Mouse (Mus musculus) macrophage (primary cell): Measurements from ENCODE around the gene Vipr2. TPM values are rescaled to one million over a fixed set of nuclear protein-coding genes. Genes with fewer than 3 reads are reported as not detected.

ENCODE experiments used
- H3K27ac ChIP-seq: fragments of 350-480 bp; formaldehyde crosslinking; 2 replicates; pipeline ENCODE4 v1.9.0; 2021
- H3K36me3 ChIP-seq: fragments of 350-480 bp; formaldehyde crosslinking; 2 replicates; pipeline ENCODE4 v1.9.0; 2021; ENCODE audit errors: inconsistent target
- H3K4me3 ChIP-seq: fragments of 350-480 bp; formaldehyde crosslinking; 2 replicates; pipeline ENCODE4 v1.9.0; 2021; ENCODE audit errors: inconsistent target
- H3K79me2 ChIP-seq: fragments of 350-480 bp; formaldehyde crosslinking; 2 replicates; pipeline ENCODE4 v1.9.0; 2021; ENCODE audit errors: inconsistent target
- WGBS: methylation state at CpG from one replicate; pipeline ENCODE4 v1.1.7; 2026; ENCODE audit warnings: inconsistent platforms; ENCODE audit not compliant: missing documents; 5-methylcytosine and 5-hydroxymethylcytosine counted together
- polyA plus RNA-seq: library from polyadenylated mRNA; stranded (reverse); fragments of 250-400 nt; gene quantifications from 3 replicates; pipeline ENCODE4 v1.2.4, GENCODE M21; 2018; ENCODE audit warnings: inconsistent platforms

The Vipr2 gene
- polyA plus RNA-seq, 1 experiment from 2014 or later, result 0.23 TPM

DNA sequence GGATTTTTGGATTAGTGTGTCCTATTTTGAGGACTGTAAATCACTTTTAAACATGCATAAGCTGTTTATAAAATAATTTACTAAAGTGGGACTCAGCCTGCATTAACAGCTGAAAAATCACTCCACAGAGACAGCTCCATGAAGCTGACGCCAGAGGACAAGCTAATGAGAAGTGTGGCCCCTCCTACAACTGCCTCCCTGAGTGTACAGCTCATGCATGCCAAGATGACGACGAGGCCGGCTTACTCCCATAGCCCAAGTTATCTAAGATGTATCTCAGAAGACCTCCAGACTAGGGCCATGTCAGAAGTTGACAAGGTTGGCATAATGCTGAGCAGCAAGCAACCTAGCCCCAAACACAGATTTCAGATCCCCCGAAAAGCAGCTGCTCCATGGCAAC, 81.7 kb downstream of the Vipr2 start:
- WGBS, result 98% methylated on average over 5 of the region's 5 CpGs

DNA sequence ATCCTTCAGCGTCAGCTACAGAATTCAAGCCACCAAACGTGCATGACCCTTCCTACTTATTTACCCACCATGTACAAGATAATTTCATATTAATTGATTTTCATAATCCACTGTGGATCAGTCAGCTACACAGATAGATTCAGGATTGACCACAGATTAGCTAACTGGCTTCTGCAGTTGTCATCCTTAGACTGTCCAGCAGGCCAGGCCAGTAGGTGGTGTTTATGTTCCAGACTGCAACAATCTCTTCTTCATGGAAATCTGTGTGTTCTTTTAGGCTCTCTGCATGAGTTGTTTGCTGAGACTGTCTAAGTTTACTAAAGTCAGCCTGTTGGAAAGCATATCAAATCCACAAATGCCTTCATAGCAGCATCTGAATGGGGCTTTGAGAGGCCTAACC, 82.2 kb downstream of the Vipr2 start:
- H3K36me3 ChIP-seq, result no peaks in the 10 kb centered on the region
- no peaks in the 10 kb centered on the region for H3K79me2 ChIP-seq
- 100% methylated on average over 2 of the region's 2 CpGs for WGBS

More for the DNA sequence above, 81.7 kb downstream of the Vipr2 start:
- Histone ChIP-seq H3K27ac (no peak overlapping the region), H3K4me3 (no peak overlapping the region), H3K36me3 (no peaks in the 10 kb centered on the region), H3K79me2 (no peaks in the 10 kb centered on the region)

DNA sequence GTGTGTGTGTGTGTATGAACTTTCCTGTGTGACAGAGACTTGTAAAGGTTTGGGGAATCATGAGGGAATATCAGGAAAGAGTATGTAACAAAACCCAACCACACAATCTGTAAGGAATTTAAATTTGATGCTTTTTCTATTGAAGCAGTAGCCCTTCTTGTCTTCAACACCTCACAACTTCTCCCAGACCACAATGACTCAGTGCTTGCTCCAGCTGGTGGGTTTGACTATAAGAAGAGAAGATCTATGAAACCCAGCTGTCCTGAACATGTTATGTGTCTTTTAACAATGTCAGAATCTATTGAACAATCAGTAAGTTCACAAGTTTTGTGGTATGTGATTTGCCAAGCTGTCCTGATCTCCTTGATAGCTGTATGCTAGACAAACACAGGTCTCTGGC, 87.8 kb downstream of the Vipr2 start:
- no peak overlapping the region for H3K27ac ChIP-seq
- H3K4me3 ChIP-seq, result no peak overlapping the region
- no peaks in the 10 kb centered on the region for H3K79me2 ChIP-seq
- H3K36me3 ChIP-seq, result no peaks in the 10 kb centered on the region

More for the DNA sequence above, 82.2 kb downstream of the Vipr2 start:
- Histone ChIP-seq H3K27ac (no peak overlapping the region), H3K4me3 (no peak overlapping the region)

DNA sequence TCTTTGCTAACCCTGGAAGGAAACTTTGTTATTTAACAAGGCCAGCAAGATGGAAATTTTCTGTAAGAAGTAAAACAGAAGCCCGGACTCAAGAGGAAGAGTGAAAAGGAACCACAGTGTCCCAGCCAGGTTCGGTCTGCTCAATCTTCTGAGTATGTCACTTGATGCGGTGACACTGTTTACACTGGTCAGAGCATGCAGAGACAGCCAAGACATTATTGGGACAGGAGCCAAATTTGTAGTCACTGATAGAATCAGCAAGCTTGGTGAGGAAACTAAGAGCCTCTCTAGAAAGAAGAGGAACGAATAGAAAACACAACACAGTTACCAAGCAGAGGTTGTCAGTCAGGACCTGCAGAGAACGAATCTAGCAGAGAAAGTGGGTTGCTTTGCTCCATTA, 92.1 kb downstream of the Vipr2 start:
- WGBS, result 25% methylated on average over 5 of the region's 5 CpGs
- no peaks in the 10 kb centered on the region for H3K79me2 ChIP-seq
- H3K27ac ChIP-seq, result no peak overlapping the region
- H3K36me3 ChIP-seq, result no peaks in the 10 kb centered on the region
- no peak overlapping the region for H3K4me3 ChIP-seq

DNA sequence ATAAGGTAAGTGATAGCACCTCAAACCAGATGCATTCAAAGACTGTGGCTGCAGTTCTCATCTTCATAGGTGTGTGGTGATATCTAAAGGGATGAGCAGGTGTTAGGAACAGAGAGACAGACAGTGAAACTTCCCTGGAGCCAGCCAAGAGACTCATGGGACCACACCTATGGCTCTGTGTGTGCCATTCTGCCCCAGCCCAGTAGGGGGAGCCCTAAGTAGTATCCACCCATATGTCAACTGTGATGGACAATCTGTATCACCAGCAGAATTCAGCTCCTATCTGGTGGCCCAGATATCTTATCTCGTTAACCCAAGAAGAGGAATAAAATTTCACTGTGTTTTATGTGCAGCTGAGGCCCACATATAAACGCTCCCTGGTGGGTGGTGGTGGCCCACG, 99.4 kb downstream of the Vipr2 start:
- 94% methylated on average over 3 of the region's 3 CpGs for WGBS
- Histone ChIP-seq H3K36me3 (no peaks in the 10 kb centered on the region), H3K79me2 (no peaks in the 10 kb centered on the region), H3K4me3 (no peak overlapping the region), H3K27ac (no peak overlapping the region)

DNA sequence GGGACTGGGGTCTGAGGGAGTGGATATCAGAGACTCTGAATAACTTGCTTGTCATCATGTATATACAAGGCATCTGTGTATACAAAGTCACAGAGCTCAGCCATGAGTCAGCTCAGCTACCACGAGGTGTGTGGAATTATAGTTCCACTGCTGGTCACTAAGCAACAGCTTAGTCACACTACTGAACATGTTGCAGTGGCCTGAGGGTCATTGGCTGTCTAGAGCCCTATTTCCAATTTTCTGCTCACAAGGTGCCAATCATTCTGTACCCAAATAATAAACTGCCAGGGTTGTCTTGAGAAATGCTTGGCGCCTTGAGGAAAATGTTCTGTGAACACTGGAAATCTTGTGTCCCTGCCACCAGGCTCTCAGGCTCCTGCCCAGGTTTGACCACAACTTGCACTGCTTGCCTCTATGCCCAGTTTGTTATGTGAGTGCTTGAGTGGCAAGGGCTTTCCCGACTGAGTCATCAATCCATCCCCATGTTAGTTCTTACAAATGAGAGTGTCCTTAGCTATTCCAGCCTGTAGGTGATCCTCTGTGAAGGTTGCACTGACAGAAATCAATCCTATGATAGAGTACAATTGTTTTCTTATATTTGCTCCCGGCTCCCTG, 104.0 kb downstream of the Vipr2 start:
- Histone ChIP-seq H3K79me2 (no peaks in the 10 kb centered on the region), H3K36me3 (no peaks in the 10 kb centered on the region), H3K27ac (no peak overlapping the region), H3K4me3 (no peak overlapping the region)
- 76% methylated on average over 4 of the region's 4 CpGs for WGBS

DNA sequence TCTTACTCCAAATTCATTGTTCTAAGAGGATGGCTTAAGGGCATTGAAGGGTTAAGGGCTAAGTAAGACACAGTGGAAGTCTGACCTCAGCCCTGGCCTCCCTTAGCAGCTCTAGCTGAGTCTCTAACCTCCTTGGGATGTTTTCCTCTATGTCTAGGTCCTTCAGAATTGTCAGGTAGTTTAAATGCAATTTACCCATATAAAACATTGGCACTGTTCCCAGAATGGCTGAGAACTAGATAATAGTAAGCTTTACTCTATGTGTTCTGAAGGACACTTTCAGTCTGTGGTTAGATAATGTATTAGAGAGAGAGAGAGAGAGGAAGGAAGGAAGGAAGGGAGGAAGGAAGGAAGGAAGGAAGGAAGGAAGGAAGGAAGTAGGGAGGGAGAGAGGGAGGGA, 104.8 kb downstream of the Vipr2 start:
- no peak overlapping the region for H3K27ac ChIP-seq
- H3K79me2 ChIP-seq, result no peaks in the 10 kb centered on the region
- H3K36me3 ChIP-seq, result no peaks in the 10 kb centered on the region
- H3K4me3 ChIP-seq, result no peak overlapping the region

DNA sequence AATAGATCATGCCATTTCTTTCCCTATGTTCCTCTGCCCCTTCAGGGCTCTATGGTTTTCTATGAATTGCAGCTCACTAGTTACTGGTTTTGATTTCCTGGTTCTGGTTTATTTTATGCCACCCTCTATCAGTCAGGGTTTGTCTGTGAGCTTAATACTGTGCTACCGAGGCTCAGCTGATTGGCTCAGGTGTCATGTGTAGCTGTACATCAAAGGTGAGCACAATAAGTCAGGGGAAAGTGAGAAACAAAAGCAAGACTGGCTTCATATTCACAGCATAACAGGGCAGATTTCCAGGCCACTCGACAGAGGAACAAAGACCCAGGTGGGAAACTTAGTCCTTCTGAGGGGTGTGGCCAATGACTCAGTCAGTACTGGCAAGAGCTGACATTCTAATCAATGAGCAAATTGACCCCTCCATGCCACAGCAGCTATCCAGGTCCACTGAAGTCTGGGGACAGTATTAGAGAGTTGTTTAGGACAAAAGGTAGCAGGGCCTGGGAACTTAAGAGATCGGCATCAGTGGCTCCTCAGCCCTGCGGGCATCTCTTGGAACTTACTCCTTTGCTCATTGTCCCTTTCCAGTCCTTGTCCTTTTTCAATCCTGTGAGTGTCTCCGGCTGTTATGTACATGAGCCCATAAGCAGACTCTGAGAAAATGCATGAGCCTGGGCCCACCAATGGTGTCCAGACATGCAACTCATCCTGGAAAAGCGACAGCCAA, 105.8 kb downstream of the Vipr2 start:
- H3K27ac ChIP-seq, result no peak overlapping the region
- no peaks in the 10 kb centered on the region for H3K79me2 ChIP-seq
- H3K4me3 ChIP-seq, result no peak overlapping the region
- no peaks in the 10 kb centered on the region for H3K36me3 ChIP-seq
- WGBS, result 88% methylated on average over 6 of the region's 6 CpGs

DNA sequence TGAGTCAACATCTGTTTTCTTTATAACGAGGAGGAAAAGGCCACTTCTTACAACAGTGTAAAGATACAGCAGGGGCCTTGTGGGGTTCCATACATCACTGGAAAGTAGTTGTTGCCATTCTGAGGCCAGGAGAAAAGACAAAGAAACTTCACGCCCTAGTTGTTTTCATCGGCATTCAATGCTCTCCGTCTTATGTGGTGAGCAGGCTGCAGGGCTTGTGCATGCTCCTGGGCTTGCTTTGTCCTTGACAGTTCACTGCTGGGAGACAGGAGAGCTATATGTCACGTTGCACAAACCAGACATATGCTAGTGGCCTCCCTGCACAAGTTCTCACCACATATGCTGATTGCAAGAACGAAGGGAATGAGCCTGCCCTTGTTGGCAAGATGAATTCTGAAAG, 116.4 kb downstream of the Vipr2 start:
- Histone ChIP-seq H3K79me2 (no peaks in the 10 kb centered on the region), H3K27ac (no peak overlapping the region), H3K36me3 (no peaks in the 10 kb centered on the region), H3K4me3 (no peak overlapping the region)
- 78% methylated on average over 6 of the region's 6 CpGs for WGBS

DNA sequence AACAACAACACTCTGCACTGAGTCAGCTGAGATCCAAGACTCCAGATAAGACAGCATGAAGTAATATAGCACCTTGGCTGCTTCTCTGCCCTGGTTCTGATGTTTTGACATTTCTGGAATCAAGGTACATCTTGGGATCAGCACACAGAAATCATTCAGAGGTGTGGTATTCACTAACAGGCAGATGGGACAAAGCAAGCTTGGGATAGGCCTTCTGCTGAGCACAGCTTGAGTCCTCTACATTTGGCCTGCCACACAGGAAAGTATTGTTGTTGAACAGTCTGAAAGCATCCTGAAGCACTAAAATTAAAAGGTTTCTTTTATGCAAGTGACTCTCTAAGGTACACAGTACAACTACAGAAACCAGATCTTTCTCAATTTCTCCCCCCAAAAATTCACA, 117.1 kb downstream of the Vipr2 start:
- Histone ChIP-seq H3K4me3 (no peak overlapping the region), H3K27ac (no peak overlapping the region), H3K36me3 (no peaks in the 10 kb centered on the region), H3K79me2 (no peaks in the 10 kb centered on the region)

Other genes with a start within 250 kb of the Vipr2 start
- 16.7 to 37.7 TPM (median 19.2 TPM) in 3 replicates for gene Zfp386, start 30.0 kb upstream of the Vipr2 start, polyA plus RNA-seq
- 3.9 to 8.8 TPM (median 4.2 TPM) in 3 replicates for gene Wdr60, start 185.3 kb downstream of the Vipr2 start, polyA plus RNA-seq
- not detected in 3 replicates for gene Gm11027, start 197.7 kb downstream of the Vipr2 start, polyA plus RNA-seq
- gene Esyt2, start 203.5 kb downstream of the Vipr2 start, polyA plus RNA-seq, result 15.8 to 18.5 TPM (median 17.3 TPM) in 3 replicates